Mouse (Mus musculus): ENCODE data around the gene Sned1.

Sned1 gene

GRCm38 (mm10) chr1:93305581-93306337 is 70.1 kb downstream of the Sned1 start, which contains the start of gene Mterf4:
Gene Mterf4, minus strand, starts transcription at chr1:93305915.
- peak; percentile 92 for DNase-seq (ENCODE audit: low read depth, low spot score)

GRCm38 (mm10) chr1:93323973-93324372 is 88.3 kb downstream of the Sned1 start:
- DNase-seq (ENCODE audit: low read depth, low spot score), result no peak

GRCm38 (mm10) chr1:93326446-93326845 is 90.8 kb downstream of the Sned1 start:
- DNase-seq (ENCODE audit: low read depth, low spot score), result no peak

- DNase-seq (ENCODE audit: low read depth, low spot score), result no peak
These were observed 99.0 kb downstream of the Sned1 start for GRCm38 (mm10) chr1:93334621-93335020.

- peak; percentile 98 for DNase-seq (ENCODE audit: low read depth, low spot score)
These were observed 107.2 kb downstream of the Sned1 start, which contains the start of the genes Ppp1r7 and Pask for GRCm38 (mm10) chr1:93342648-93343503. Gene Ppp1r7, plus strand, starts transcription at chr1:93342854. Gene Pask, minus strand, starts transcription at chr1:93343482.

GRCm38 (mm10) chr1:93343504-93344047 is 107.9 kb downstream of the Sned1 start:
- DNase-seq (ENCODE audit: low read depth, low spot score), result peak; percentile 95

- DNase-seq (ENCODE audit: low read depth, low spot score), result no peak
These were observed 111.5 kb downstream of the Sned1 start for GRCm38 (mm10) chr1:93347176-93347575.

- no peak for DNase-seq (ENCODE audit: low read depth, low spot score)
These were observed 114.1 kb downstream of the Sned1 start for GRCm38 (mm10) chr1:93349701-93350100.

All from A20 (cell line).